Mouse (Mus musculus): ENCODE measurements around the gene Tmigd3. TPM values are rescaled to one million over a fixed set of nuclear protein-coding genes. Genes with fewer than 3 reads are reported as not detected.

The Tmigd3 gene
- polyA plus RNA-seq, 1 experiment from 2014 or later = 0.30 TPM

DNA sequence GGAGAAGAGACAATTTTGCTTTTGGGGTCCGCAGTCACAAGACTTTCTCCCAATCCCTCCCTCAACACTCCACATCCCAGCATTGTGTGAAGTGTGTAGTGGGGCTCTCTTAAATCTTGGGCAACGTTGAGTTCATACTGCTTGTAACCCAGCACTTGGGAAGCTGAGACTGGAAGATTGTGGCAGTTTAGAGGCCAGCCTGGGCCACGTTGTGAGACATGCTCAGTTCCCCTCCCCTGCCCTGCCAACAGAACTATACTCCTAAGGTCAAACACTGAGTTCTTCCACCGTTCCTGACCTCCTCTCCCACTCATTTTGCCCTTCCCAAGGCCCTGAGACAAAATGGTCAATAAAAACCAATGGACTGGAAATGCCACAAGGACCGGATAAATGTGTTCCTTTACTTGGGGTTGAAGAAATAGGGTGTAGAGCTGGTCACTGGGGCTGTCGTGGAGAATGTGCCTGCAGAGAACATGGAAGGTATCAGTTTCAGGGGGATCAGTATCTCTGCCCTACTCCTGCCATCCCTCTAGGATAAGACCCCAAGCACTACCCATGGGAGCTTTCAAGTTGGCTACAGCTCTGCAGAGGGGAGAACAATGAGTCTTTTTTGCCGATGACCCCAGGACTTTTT is 57.0 kb downstream of the Tmigd3 start:
- Histone ChIP-seq H3K9me3 (replicated peaks) (no peaks in the 10 kb centered on the region), H3K4me1 (peaks cover 59% of the 10 kb centered on the region), H3K27me3 (replicated peaks) (no peaks in the 10 kb centered on the region), H3K4me3 (no peak overlapping the region), H3K36me3 (no peaks in the 10 kb centered on the region), H3K4me2 (no peak overlapping the region), H3K27ac (no peak overlapping the region), H3K9ac (no peak overlapping the region)
- 72% methylated on average over 7 of the region's 7 CpGs for WGBS (ENCODE audit: insufficient replicate concordance)
- ATAC-seq = no peak

- Histone ChIP-seq H3K4me2 (no peak overlapping the region), H3K27me3 (replicated peaks) (no peaks in the 10 kb centered on the region), H3K4me1 (peaks cover 62% of the 10 kb centered on the region), H3K36me3 (no peaks in the 10 kb centered on the region), H3K9ac (no peak overlapping the region), H3K27ac (no peak overlapping the region), H3K9me3 (replicated peaks) (no peaks in the 10 kb centered on the region), H3K4me3 (no peak overlapping the region)
- WGBS (ENCODE audit: insufficient replicate concordance) = 65% methylated on average over 3 of the region's 3 CpGs
- ATAC-seq = no peak
Observed at GRCm38 (mm10) chr3:105928195-105928569, 57.5 kb downstream of the Tmigd3 start.

GRCm38 (mm10) chr3:105928781-105929180 is 58.1 kb downstream of the Tmigd3 start:
- no peaks in the 10 kb centered on the region for H3K36me3 ChIP-seq
- no peak for ATAC-seq
- no peak overlapping the region for H3K27ac ChIP-seq
- H3K9ac ChIP-seq = no peak overlapping the region
- H3K9me3 ChIP-seq (replicated peaks) = no peaks in the 10 kb centered on the region
- H3K4me1 ChIP-seq = peaks cover 61% of the 10 kb centered on the region
- H3K4me3 ChIP-seq = no peak overlapping the region
- no peaks in the 10 kb centered on the region for H3K27me3 ChIP-seq (replicated peaks)
- no peak overlapping the region for H3K4me2 ChIP-seq
- 75% methylated on average over 6 of the region's 6 CpGs for WGBS (ENCODE audit: insufficient replicate concordance)

DNA sequence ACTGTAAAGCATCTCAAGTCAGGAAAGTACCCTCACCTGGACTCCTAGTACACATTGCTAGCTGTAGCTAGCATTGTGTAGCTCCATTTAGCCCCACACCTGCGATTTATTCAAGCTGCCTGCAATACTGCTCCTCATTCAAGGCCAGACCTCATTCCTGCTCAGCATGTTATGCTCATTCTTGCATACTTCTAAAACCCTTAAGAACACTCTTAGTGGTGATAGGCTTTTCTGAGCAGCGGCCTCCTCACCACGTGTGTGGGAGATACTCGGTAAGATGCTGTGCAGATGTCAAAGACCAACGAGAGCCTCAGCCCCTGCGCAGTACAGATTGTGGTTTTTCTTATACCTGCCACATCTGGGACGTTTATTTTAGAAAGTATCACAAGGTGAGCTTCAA is 59.1 kb downstream of the Tmigd3 start:
- Histone ChIP-seq H3K9ac (no peak overlapping the region), H3K27me3 (replicated peaks) (no peaks in the 10 kb centered on the region), H3K4me2 (no peak overlapping the region), H3K4me1 (peaks cover 51% of the 10 kb centered on the region), H3K27ac (no peak overlapping the region), H3K36me3 (no peaks in the 10 kb centered on the region), H3K4me3 (no peak overlapping the region), H3K9me3 (replicated peaks) (no peaks in the 10 kb centered on the region)
- ATAC-seq = no peak
- WGBS (ENCODE audit: insufficient replicate concordance) = 52% methylated on average over 7 of the region's 7 CpGs

- no peak overlapping the region for H3K9ac ChIP-seq
- H3K9me3 ChIP-seq (replicated peaks) = no peaks in the 10 kb centered on the region
- no peak for ATAC-seq
- no peak overlapping the region for H3K4me3 ChIP-seq
- H3K27ac ChIP-seq = no peak overlapping the region
- no peaks in the 10 kb centered on the region for H3K27me3 ChIP-seq (replicated peaks)
- H3K4me2 ChIP-seq = no peak overlapping the region
- WGBS (ENCODE audit: insufficient replicate concordance) = 36% methylated on average over 2 of the region's 2 CpGs
- H3K4me1 ChIP-seq = peaks cover 40% of the 10 kb centered on the region
- no peaks in the 10 kb centered on the region for H3K36me3 ChIP-seq
Observed at GRCm38 (mm10) chr3:105931095-105931494, 60.4 kb downstream of the Tmigd3 start.

- peak within 1 kb of the TSS; percentile 57 for H3K27ac ChIP-seq
- peak within 1 kb of the TSS; percentile 16; the same call in 1 of the 2 replicates for H3K4me3 ChIP-seq
- ATAC-seq = peak; percentile 63
- H3K4me1 ChIP-seq = peaks cover 35% of the 10 kb centered on the region
- H3K9ac ChIP-seq = 0 out of 2 replicates have a peak within 1 kb of the TSS, but pooled peaks have one; percentile 30
- 24% methylated on average over 8 of the region's 8 CpGs for WGBS (ENCODE audit: insufficient replicate concordance)
- peaks cover 9% of the 10 kb centered on the region for H3K36me3 ChIP-seq
- peak within 1 kb of the TSS; percentile 25 for H3K4me2 ChIP-seq
- no peaks in the 10 kb centered on the region for H3K27me3 ChIP-seq (replicated peaks)
- no peaks in the 10 kb centered on the region for H3K9me3 ChIP-seq (replicated peaks)
Observed at GRCm38 (mm10) chr3:105932240-105933071, 61.8 kb downstream of the Tmigd3 start, which contains the start of gene I830077J02Rik. Gene I830077J02Rik (minus strand): TSS chr3:105932664.

GRCm38 (mm10) chr3:105933926-105934325 is 63.2 kb downstream of the Tmigd3 start:
- peaks cover 13% of the 10 kb centered on the region for H3K36me3 ChIP-seq
- ATAC-seq = no peak
- H3K4me1 ChIP-seq = peaks cover 23% of the 10 kb centered on the region
- H3K27ac ChIP-seq = no peak overlapping the region
- H3K27me3 ChIP-seq (replicated peaks) = no peaks in the 10 kb centered on the region
- no peaks in the 10 kb centered on the region for H3K9me3 ChIP-seq (replicated peaks)
- 79% methylated on average over 6 of the region's 6 CpGs for WGBS (ENCODE audit: insufficient replicate concordance)
- no peak overlapping the region for H3K9ac ChIP-seq
- H3K4me2 ChIP-seq = no peak overlapping the region
- H3K4me3 ChIP-seq = no peak overlapping the region

GRCm38 (mm10) chr3:105935033-105935432 is 64.3 kb downstream of the Tmigd3 start:
- Histone ChIP-seq H3K27me3 (replicated peaks) (no peaks in the 10 kb centered on the region), H3K4me3 (no peak overlapping the region), H3K36me3 (peaks cover 15% of the 10 kb centered on the region), H3K27ac (no peak overlapping the region), H3K4me1 (peaks cover 14% of the 10 kb centered on the region), H3K9me3 (replicated peaks) (no peaks in the 10 kb centered on the region), H3K9ac (no peak overlapping the region), H3K4me2 (no peak overlapping the region)
- no peak for ATAC-seq
- 85% methylated on average over 5 of the region's 5 CpGs for WGBS (ENCODE audit: insufficient replicate concordance)

DNA sequence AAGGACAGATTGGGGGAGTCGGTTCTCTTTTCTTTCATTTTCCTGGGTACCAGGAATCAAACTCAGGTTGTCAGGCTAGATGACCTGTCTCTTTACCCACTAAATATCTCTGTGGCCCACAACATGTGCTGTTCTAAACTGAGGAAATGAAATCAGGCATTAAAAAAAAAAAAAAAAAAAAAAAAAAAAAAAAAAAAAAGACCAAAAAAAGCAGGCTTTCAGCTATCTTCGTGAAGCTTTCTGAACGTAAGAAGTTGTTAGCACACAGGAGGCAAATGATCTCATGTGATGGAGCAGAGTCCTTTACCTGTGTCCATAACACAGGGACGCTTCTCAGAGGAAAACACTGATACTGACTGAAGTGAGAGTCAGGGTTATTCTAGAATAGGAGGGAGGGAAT is 65.4 kb downstream of the Tmigd3 start:
- WGBS (ENCODE audit: insufficient replicate concordance) = 75% methylated on average over 4 of the region's 4 CpGs
- H3K9me3 ChIP-seq (replicated peaks) = no peaks in the 10 kb centered on the region
- H3K4me3 ChIP-seq = no peak overlapping the region
- no peak overlapping the region for H3K4me2 ChIP-seq
- H3K36me3 ChIP-seq = peaks cover 25% of the 10 kb centered on the region
- no peak overlapping the region for H3K9ac ChIP-seq
- no peak overlapping the region for H3K27ac ChIP-seq
- ATAC-seq = no peak
- no peaks in the 10 kb centered on the region for H3K27me3 ChIP-seq (replicated peaks)
- peaks cover 14% of the 10 kb centered on the region for H3K4me1 ChIP-seq

DNA sequence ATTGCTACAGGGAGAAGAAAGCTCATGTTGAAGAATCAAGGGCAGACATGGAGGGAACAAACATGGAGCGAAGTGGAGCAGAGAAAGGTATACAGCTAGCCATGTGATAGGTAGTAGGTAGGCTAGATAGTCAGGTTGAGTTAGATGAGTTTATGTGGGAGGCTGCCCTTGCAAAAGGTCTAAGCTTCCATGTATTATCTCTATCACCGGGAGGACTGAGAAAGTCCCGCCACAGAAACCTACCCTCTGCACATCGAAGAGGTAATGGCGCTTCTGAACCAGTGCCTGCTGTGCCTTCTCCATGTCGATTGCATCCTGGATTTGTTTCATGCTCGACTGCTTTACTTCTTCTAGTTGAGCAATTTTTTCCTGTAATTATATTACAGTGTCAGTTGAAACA is 80.6 kb downstream of the Tmigd3 start:
- no peak overlapping the region for H3K4me2 ChIP-seq
- no peaks in the 10 kb centered on the region for H3K27me3 ChIP-seq (replicated peaks)
- whole genome bisulfite sequencing (ENCODE audit: insufficient replicate concordance) = 86% methylated on average over 7 of the region's 7 CpGs
- no peak overlapping the region for H3K9ac ChIP-seq
- H3K27ac ChIP-seq = no peak overlapping the region
- no peak overlapping the region for H3K4me3 ChIP-seq
- peaks cover 18% of the 10 kb centered on the region for H3K4me1 ChIP-seq
- no peaks in the 10 kb centered on the region for H3K9me3 ChIP-seq (replicated peaks)
- no peak for ATAC-seq
- peaks cover 91% of the 10 kb centered on the region for H3K36me3 ChIP-seq

DNA sequence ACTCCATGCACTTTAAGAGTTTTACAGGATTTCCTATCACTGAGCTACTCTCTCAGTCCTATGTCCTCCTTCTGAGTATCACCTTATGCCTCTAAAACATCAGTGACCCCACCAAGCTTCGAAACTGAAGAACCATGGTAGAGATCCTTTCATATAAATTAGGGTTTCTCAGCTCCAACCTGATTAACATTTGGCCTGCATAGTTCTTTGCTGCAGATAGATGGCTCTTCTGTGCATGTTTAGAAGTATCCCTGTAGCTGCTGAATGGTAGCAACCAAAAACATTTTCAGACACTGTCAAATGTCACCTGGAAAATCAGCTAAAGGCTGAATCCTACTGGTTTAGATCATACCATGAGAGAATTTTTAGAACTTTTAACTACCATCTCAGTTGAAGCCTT is 86.5 kb downstream of the Tmigd3 start:
- no peak for ATAC-seq

DNA sequence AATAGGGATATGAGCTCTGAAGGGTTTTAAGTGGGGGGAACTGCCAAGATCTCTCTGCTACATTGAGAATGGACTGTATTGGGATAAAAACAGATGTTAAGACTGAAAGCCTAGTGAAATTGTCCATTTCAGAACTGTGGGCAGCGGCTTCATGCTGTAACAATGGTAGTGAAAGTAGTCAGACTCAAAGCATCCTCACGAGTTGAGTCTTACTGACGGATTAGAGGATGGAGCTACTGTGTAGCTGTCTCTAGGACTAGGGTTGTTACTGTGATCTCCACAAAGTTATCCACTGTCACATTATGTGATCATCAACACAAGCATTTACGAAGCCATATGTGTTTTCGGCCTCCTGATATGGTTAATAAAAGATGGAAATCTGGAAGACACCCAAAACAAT is 87.5 kb downstream of the Tmigd3 start:
- whole genome bisulfite sequencing (ENCODE audit: insufficient replicate concordance) = 27% methylated on average over 5 of the region's 5 CpGs
- Histone ChIP-seq H3K4me1 (peaks cover 43% of the 10 kb centered on the region), H3K27ac (peak overlapping the region; percentile 92), H3K27me3 (replicated peaks) (no peaks in the 10 kb centered on the region), H3K36me3 (peaks cover 62% of the 10 kb centered on the region), H3K4me2 (peak overlapping the region; percentile 86), H3K9me3 (replicated peaks) (no peaks in the 10 kb centered on the region), H3K4me3 (peak overlapping the region; percentile 85), H3K9ac (peak overlapping the region; percentile 94)
- ATAC-seq = no peak

More for the DNA sequence above, 86.5 kb downstream of the Tmigd3 start:
- no peaks in the 10 kb centered on the region for H3K27me3 ChIP-seq (replicated peaks)
- no peak overlapping the region for H3K27ac ChIP-seq
- H3K9me3 ChIP-seq (replicated peaks) = no peaks in the 10 kb centered on the region
- peaks cover 43% of the 10 kb centered on the region for H3K4me1 ChIP-seq
- whole genome bisulfite sequencing (ENCODE audit: insufficient replicate concordance) = 93% methylated on average over 1 of the region's 1 CpGs
- H3K9ac ChIP-seq = peak overlapping the region; percentile 94; the same call in 1 of the 2 replicates
- peak overlapping the region; percentile 86 for H3K4me2 ChIP-seq
- H3K4me3 ChIP-seq = peak overlapping the region; percentile 85; the same call in 1 of the 2 replicates
- peaks cover 62% of the 10 kb centered on the region for H3K36me3 ChIP-seq

Data from liver, embryonic 12.5 days (tissue).